Comparison of ENCODE assay signal across 10 mouse cellular contexts in the genomic region with DNA sequence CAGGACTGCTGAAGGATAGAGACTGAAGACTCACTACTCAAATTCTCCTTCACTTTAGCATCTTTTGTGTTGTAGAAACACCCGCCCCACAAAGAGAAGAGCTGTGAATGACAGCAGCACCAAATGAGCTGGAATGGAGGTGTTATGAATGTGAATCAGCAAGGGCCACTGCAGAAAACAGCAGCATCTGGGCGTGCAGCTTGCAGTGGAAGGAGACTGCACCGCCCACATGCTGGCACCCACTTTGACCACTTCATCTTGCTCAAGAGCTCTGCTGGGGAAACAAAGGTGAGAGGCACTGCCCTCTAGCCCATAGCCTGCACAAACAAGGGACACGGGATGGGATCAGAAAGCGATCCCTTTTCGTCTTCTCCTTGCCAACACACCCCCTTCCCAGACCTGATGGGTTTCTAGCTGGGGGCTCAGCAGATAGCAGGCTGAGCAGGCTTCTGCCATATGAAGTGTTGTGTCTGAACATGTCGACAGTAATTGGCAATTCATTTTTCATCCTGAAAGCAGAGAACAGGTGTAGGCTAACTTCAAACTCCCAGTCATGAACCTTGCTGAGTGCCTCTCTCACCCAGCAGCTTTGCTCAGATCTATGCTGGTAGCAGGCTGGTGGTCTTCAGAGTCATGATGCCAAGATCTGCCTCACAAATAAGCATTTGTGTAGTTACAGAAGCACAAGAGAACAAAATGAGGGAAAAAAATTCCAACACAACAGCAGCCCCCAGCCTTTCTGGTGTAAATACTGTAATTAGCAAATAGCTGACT.
DNase-seq lines count a peak whose midpoint lies in the region; ATAC-seq lines count a peak whose summit lies in the region.
"Had no signal": no experiment of that assay in that cellular context is flagged by ENCODE, and none has a peak within 500 bp of the region (broad histone marks: within the 10 kb centered on the region; RNA-seq: fewer than 3 reads in every experiment).

No protein-coding gene starts in this region.

- ATAC-seq in midbrain, embryonic 11.5 days (ENCODE audit: low FRiP score): no peak

- H3K9me3 ChIP-seq in midbrain, embryonic 11.5 days (ENCODE audit: control insufficient read depth, low read length): no peaks in the 10 kb centered on the region
- peaks cover 11% of the 10 kb centered on the region for H3K9me3 ChIP-seq in midbrain, embryonic 10.5 days (replicated peaks)

- no peak overlapping the region for H3K27ac ChIP-seq in midbrain, embryonic 11.5 days (ENCODE audit: low read depth, low read length)
- H3K27ac ChIP-seq in midbrain, embryonic 10.5 days (replicated peaks): no peak overlapping the region
- H3K27ac ChIP-seq: liver, embryonic 14.5 days had no signal

- H3K36me3 ChIP-seq in midbrain, embryonic 11.5 days (ENCODE audit: control insufficient read depth, insufficient read depth, low read length): no peaks in the 10 kb centered on the region
- peaks cover 16% of the 10 kb centered on the region for H3K36me3 ChIP-seq in midbrain, embryonic 10.5 days

- peak; percentile 68 for DNase-seq in midbrain, embryonic 11.5 days (ENCODE audit: low spot score, missing footprints)
- no peak for DNase-seq in midbrain, embryonic 10.5 days (ENCODE audit: low spot score)
- peak; percentile 38 to 70 for DNase-seq in frontal cortex, adult 2 months (ENCODE audit: extremely low spot score in 1 of 2, low spot score in 1 of 2)
- peak; percentile 59 for DNase-seq in lung, postnatal 25 days (ENCODE audit: low spot score)
- DNase-seq in telencephalon, adult 2 months (ENCODE audit: low read depth, low spot score): peak; percentile 34
- DNase-seq in heart, postnatal 36 days: no peak
- no peak for DNase-seq in adrenal gland, postnatal 36 days
- DNase-seq in kidney, adult 9 months: no peak
- DNase-seq: kidney, adult 8-10 months had no signal

- intact Hi-C loops in heart, postnatal 36 days (cut with DNase I): no loop called here

- no peak overlapping the region for H3K4me2 ChIP-seq in midbrain, embryonic 11.5 days

- H3K27me3 ChIP-seq in midbrain, embryonic 11.5 days (ENCODE audit: control insufficient read depth, insufficient read depth, low read length): no peaks in the 10 kb centered on the region
- H3K27me3 ChIP-seq in midbrain, embryonic 10.5 days (ENCODE audit: low read depth, poor library complexity, severe bottlenecking): no peaks in the 10 kb centered on the region

- no peak overlapping the region for H3K9ac ChIP-seq in midbrain, embryonic 11.5 days (ENCODE audit: low read length)
- H3K9ac ChIP-seq: liver, embryonic 14.5 days had no signal

- H3K4me1 ChIP-seq in midbrain, embryonic 11.5 days (ENCODE audit: control insufficient read depth, insufficient read depth, low read length): no peaks in the 10 kb centered on the region
- no peaks in the 10 kb centered on the region for H3K4me1 ChIP-seq in midbrain, embryonic 10.5 days

- H3K4me3 ChIP-seq in midbrain, embryonic 11.5 days (ENCODE audit: low read depth, low read length): no peak overlapping the region
- H3K4me3 ChIP-seq in midbrain, embryonic 10.5 days: no peak overlapping the region

- 76% methylated on average over 7 of the region's 7 CpGs for WGBS in midbrain, embryonic 11.5 days
- 73% methylated on average over 7 of the region's 7 CpGs for WGBS in midbrain, embryonic 10.5 days

Comparison
In these comparisons a context has a peak if more than half of its experiments do, and no peak if none do; other contexts are left out.
1. DNase-seq: peak in midbrain, embryonic 11.5 days (single experiment), frontal cortex, adult 2 months (2 of 2), lung, postnatal 25 days (single experiment) and telencephalon, adult 2 months (single experiment); none in midbrain, embryonic 10.5 days (single experiment), heart, postnatal 36 days (0 of 2), adrenal gland, postnatal 36 days (0 of 2) and kidney, adult 9 months (single experiment).